17 mouse cellular contexts compared by ENCODE assay signal in genomic region chr6:52379146-52379545, GRCm38 (mm10).
DNase-seq lines count a peak whose midpoint lies in the region; ATAC-seq and TF ChIP-seq lines count a peak whose summit lies in the region.
"Had no signal": no experiment of that assay in that cellular context is flagged by ENCODE, and none has a peak within 500 bp of the region (broad histone marks: within the 10 kb centered on the region; RNA-seq: fewer than 3 reads in every experiment).

No protein-coding gene starts in this region.

- H3K4me2 ChIP-seq in heart, embryonic 13.5 days, result no peak overlapping the region
- H3K4me2 ChIP-seq in stomach, embryonic 14.5 days (replicated peaks; ENCODE audit: low read depth, low read length), result no peak overlapping the region
- no peak overlapping the region for H3K4me2 ChIP-seq in stomach, postnatal 0 days (replicated peaks; ENCODE audit: low read depth)
- H3K4me2 ChIP-seq: embryonic facial prominence, embryonic 12.5 days; forebrain, embryonic 15.5 days had no signal

- 67% methylated on average over 3 of the region's 3 CpGs for WGBS in heart, embryonic 13.5 days
- WGBS in stomach, embryonic 14.5 days, result 43% methylated on average over 3 of the region's 3 CpGs
- 42% methylated on average over 3 of the region's 3 CpGs for WGBS in stomach, postnatal 0 days

- H3K9ac ChIP-seq in heart, embryonic 13.5 days, result no peak overlapping the region
- H3K9ac ChIP-seq in stomach, embryonic 14.5 days (replicated peaks; ENCODE audit: low read depth, low read length), result no peak overlapping the region
- no peak overlapping the region for H3K9ac ChIP-seq in stomach, postnatal 0 days (ENCODE audit: low read length)
- H3K9ac ChIP-seq: embryonic facial prominence, embryonic 12.5 days; forebrain, embryonic 15.5 days had no signal

- 0 out of 2 replicates have a peak overlapping the region, but pooled peaks have one; percentile 5 for H3K27ac ChIP-seq in heart, embryonic 13.5 days (replicated peaks)
- H3K27ac ChIP-seq in stomach, embryonic 14.5 days (ENCODE audit: low read length), result peak overlapping the region; percentile 45; the same call in 1 of the 2 replicates
- no peak overlapping the region for H3K27ac ChIP-seq in stomach, postnatal 0 days (replicated peaks)
- H3K27ac ChIP-seq: embryonic facial prominence, embryonic 12.5 days; forebrain, embryonic 15.5 days; heart, embryonic 10.5 days had no signal

- intact Hi-C loops in heart, postnatal 10 days (cut with DNase I), result no loop called here

- peaks cover 7% of the 10 kb centered on the region; the same call in 1 of the 2 replicates for H3K9me3 ChIP-seq in heart, embryonic 13.5 days
- no peaks in the 10 kb centered on the region for H3K9me3 ChIP-seq in stomach, embryonic 14.5 days (ENCODE audit: control insufficient read depth, low read depth, low read length)
- 0 out of 2 replicates have a peak, but pooled peaks cover 3% of the 10 kb centered on the region for H3K9me3 ChIP-seq in stomach, postnatal 0 days (ENCODE audit: control insufficient read depth, low read length)
- H3K9me3 ChIP-seq: embryonic facial prominence, embryonic 12.5 days; forebrain, embryonic 15.5 days; heart, embryonic 10.5 days had no signal

- no peak for TF ChIP-seq EP300 in stomach, postnatal 0 days (optimal IDR thresholded peaks at IDR 0.05)

- DNase-seq in heart, postnatal 10 days, result no peak
- peak; percentile 11 to 17 for DNase-seq in kidney, postnatal 4 days
- no peak for DNase-seq in kidney, postnatal 14 days
- DNase-seq in stomach, postnatal 0 days (ENCODE audit: low spot score), result no peak
- no peak for DNase-seq in spleen, postnatal 14 days (ENCODE audit: low spot score in 2 of 2)
- DNase-seq: adrenal gland, postnatal 14 days; cerebellum, adult 11-12 months; cerebellum, adult 9-10 months; cerebellum, postnatal 25 days; gastrocnemius, postnatal 36 days; heart, adult 18-20 months; heart, postnatal 36 days had no signal

- no peak for TF ChIP-seq CTCF in stomach, postnatal 0 days (IDR thresholded peaks at IDR 0.05; ENCODE audit: low read depth)

- no peak overlapping the region for H3K4me3 ChIP-seq in heart, embryonic 13.5 days
- H3K4me3 ChIP-seq in stomach, embryonic 14.5 days (ENCODE audit: low read depth, low read length), result no peak overlapping the region
- no peak overlapping the region for H3K4me3 ChIP-seq in stomach, postnatal 0 days (ENCODE audit: low read depth, low read length)
- H3K4me3 ChIP-seq: embryonic facial prominence, embryonic 12.5 days; forebrain, embryonic 15.5 days; heart, embryonic 10.5 days had no signal

- 0 out of 2 replicates have a peak, but pooled peaks cover 3% of the 10 kb centered on the region for H3K4me1 ChIP-seq in heart, embryonic 13.5 days
- 0 out of 2 replicates have a peak, but pooled peaks cover 7% of the 10 kb centered on the region for H3K4me1 ChIP-seq in stomach, embryonic 14.5 days (ENCODE audit: control insufficient read depth, insufficient read depth, low read length)
- H3K4me1 ChIP-seq in stomach, postnatal 0 days (replicated peaks; ENCODE audit: control insufficient read depth, insufficient read depth), result no peaks in the 10 kb centered on the region
- H3K4me1 ChIP-seq: embryonic facial prominence, embryonic 12.5 days; forebrain, embryonic 15.5 days; heart, embryonic 10.5 days had no signal

- no peaks in the 10 kb centered on the region for H3K27me3 ChIP-seq in heart, embryonic 13.5 days (replicated peaks)
- H3K27me3 ChIP-seq in stomach, embryonic 14.5 days (ENCODE audit: control insufficient read depth, insufficient read depth, low read length), result no peaks in the 10 kb centered on the region
- no peaks in the 10 kb centered on the region for H3K27me3 ChIP-seq in stomach, postnatal 0 days (ENCODE audit: control insufficient read depth, insufficient read depth, low read length)
- H3K27me3 ChIP-seq: embryonic facial prominence, embryonic 12.5 days; forebrain, embryonic 15.5 days had no signal

- ATAC-seq in heart, embryonic 13.5 days (ENCODE audit: extremely low read depth, insufficient number of reproducible peaks, low FRiP score, low TSS enrichment), result no peak
- no peak for ATAC-seq in stomach, embryonic 14.5 days (ENCODE audit: insufficient number of reproducible peaks, insufficient read depth, low FRiP score, low read depth)
- no peak for ATAC-seq in stomach, postnatal 0 days (ENCODE audit: low FRiP score, low TSS enrichment)
- ATAC-seq: forebrain, embryonic 15.5 days had no signal

- H3K36me3 ChIP-seq in heart, embryonic 13.5 days, result no peaks in the 10 kb centered on the region
- H3K36me3 ChIP-seq in stomach, embryonic 14.5 days (ENCODE audit: control insufficient read depth, insufficient read depth, low read length), result no peaks in the 10 kb centered on the region
- H3K36me3 ChIP-seq in stomach, postnatal 0 days (ENCODE audit: control insufficient read depth, insufficient read depth, low read length), result no peaks in the 10 kb centered on the region
- H3K36me3 ChIP-seq: embryonic facial prominence, embryonic 12.5 days; forebrain, embryonic 15.5 days; heart, embryonic 10.5 days had no signal

Comparison
In these comparisons a context has a peak if more than half of its experiments do, and no peak if none do; other contexts are left out.
1. DNase-seq: peak in kidney, postnatal 4 days (2 of 2); none in heart, postnatal 10 days (0 of 2), kidney, postnatal 14 days (single experiment), stomach, postnatal 0 days (single experiment) and spleen, postnatal 14 days (0 of 2).